Mouse (Mus musculus) gastrocnemius, postnatal 36 days (tissue): Measurements from ENCODE around the gene AC192777.2. TPM values are rescaled to one million over a fixed set of nuclear protein-coding genes. Genes with fewer than 3 reads are reported as not detected.
"Not testable (repeated sequence)": the region's sequence is repeated elsewhere in the genome, so short reads cannot be mapped to it uniquely, and the experiment has no call there.

Source experiments
- DNase-seq, 2 experiments: peaks; one replicate each; pipeline ENCODE4 v3.0.0; 2022
- intact Hi-C: fragments of 180-260 bp; cut with DNase I; formaldehyde crosslinking; loops from one replicate; pipeline ENCODE4 v1.15.1; 2025
- long read RNA-seq, 2 experiments: library from polyadenylated mRNA; stranded (forward); transcript quantifications; one replicate each; pipeline ENCODE4 v2.0.0; 2021
- microRNA-seq, 2 experiments: library from miRNA; unstranded; fragments of <30 nt; microRNA quantifications; one replicate each; pipeline ENCODE4 v1.2.0; 2021
- total RNA-seq, 2 experiments: library from RNA; stranded (reverse); gene quantifications; 2 replicates each; pipeline ENCODE4 v1.2.3; 2021

AC192777.2 gene
- total RNA-seq: not detected
- long read RNA-seq, experiment 1: 0 reads
- long read RNA-seq, experiment 2: 0 reads

GRCm38 (mm10) chr17:40095150-40095549 lies at the start of gene AC192777.2:
Gene AC192777.2, plus strand, starts transcription at chr17:40095450.
- intact Hi-C loops, DNase-seq: not testable (repeated sequence)

DNA sequence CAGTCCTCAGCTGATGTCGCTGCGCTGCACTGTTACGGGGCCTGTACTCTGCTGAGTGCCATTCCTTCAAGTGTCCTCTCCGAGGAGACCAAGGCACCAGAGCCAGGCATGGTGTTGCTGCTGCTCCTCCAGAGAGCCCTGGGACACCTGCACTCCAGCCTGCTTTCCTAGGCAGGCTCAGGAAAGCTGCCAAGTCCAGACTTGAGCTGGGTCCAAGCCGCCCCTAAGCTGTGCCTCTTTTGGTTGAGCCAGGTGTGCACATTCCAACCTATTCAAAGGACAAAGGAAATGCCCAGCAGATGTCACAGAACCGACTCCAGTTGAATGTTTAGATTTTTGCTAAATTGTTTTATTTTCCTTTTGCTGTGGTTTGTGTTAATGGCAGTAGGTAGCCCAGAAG lies 20.9 kb downstream of the AC192777.2 start:
- intact Hi-C loops, DNase-seq: not testable (repeated sequence)

GRCm38 (mm10) chr17:40116877-40117276 lies 21.6 kb downstream of the AC192777.2 start:
- intact Hi-C loops, DNase-seq: not testable (repeated sequence)

Small RNAs within 50 kb of the gene (microRNA-seq; reads per million reads assigned to microRNA genes)
- gene Gm26376: 0 reads per million in 2 experiments

Other genes with a start within 250 kb of the AC192777.2 start
- gene Esp38, start 144.9 kb upstream of the AC192777.2 start, total RNA-seq: not detected
- gene Pgk2, start 113.2 kb downstream of the AC192777.2 start, total RNA-seq: not detected
- gene Crisp3, start 146.8 kb downstream of the AC192777.2 start, total RNA-seq: not detected
- not detected for gene Crisp1, start 223.8 kb downstream of the AC192777.2 start, total RNA-seq